Mouse (Mus musculus) thymus, adult 2 months (tissue): ENCODE data around the gene D16Ertd472e.

Experiments
- CTCF ChIP-seq: fragments of 200-500 bp; IDR thresholded peaks from 2 replicates; pipeline ENCODE4 v1.5.1; 2012; ENCODE audit warnings: mild to moderate bottlenecking, control low read depth, low read length, moderate library complexity, borderline replicate concordance; ENCODE audit not compliant: control insufficient read depth, poor library complexity, insufficient read depth; ENCODE audit errors: extremely low read depth
- POLR2A ChIP-seq: fragments of 200-500 bp; IDR thresholded peaks from 2 replicates; pipeline ENCODE4 v1.6.1; 2012; ENCODE audit warnings: mild to moderate bottlenecking, low read length, control low read depth, moderate library complexity; ENCODE audit not compliant: control insufficient read depth, poor library complexity, insufficient read depth; ENCODE audit errors: extremely low read depth

GRCm38 (mm10) chr16:78606202-78606601 lies 29.7 kb upstream of the D16Ertd472e start:
- TF ChIP-seq CTCF (no peak), POLR2A (no peak)
